Mouse (Mus musculus) liver, adult 2 months (tissue): Measurements from ENCODE around the gene Tpm3. TPM values are rescaled to one million over a fixed set of nuclear protein-coding genes. Genes with fewer than 3 reads are reported as not detected.

Experiments used
- DNase-seq: peaks from one replicate; pipeline ENCODE4 v3.0.0-alpha.2; 2011; ENCODE audit warnings: low read depth, low spot score; ENCODE audit errors: extremely low read depth
- H3K27ac ChIP-seq: fragments of 200-500 bp; replicated peaks from 2 replicates; pipeline ENCODE4 v1.5.1; 2012; ENCODE audit warnings: low read depth, mild to moderate bottlenecking, control low read depth, inconsistent platforms, low read length; ENCODE audit not compliant: insufficient read depth
- H3K27me3 ChIP-seq: fragments of 200-500 bp; 2 replicates; pipeline ENCODE4 v1.6.1; 2012; ENCODE audit warnings: mild to moderate bottlenecking, moderate library complexity, low read length, inconsistent platforms; ENCODE audit not compliant: control insufficient read depth, insufficient read depth
- H3K36me3 ChIP-seq: fragments of 200-500 bp; 2 replicates; pipeline ENCODE4 v1.6.1; 2012; ENCODE audit warnings: low read length, inconsistent platforms; ENCODE audit not compliant: control insufficient read depth, insufficient read depth
- H3K4me1 ChIP-seq: fragments of 200-500 bp; 2 replicates; pipeline ENCODE4 v1.6.1; 2011; ENCODE audit warnings: low read length; ENCODE audit not compliant: control insufficient read depth, insufficient read depth
- H3K4me3 ChIP-seq: fragments of 200-500 bp; 2 replicates; pipeline ENCODE4 v1.5.1; 2011; ENCODE audit warnings: low read depth, mild to moderate bottlenecking, control low read depth, low read length, moderate library complexity; ENCODE audit not compliant: insufficient read depth
- H3K79me2 ChIP-seq: fragments of 200-500 bp; 2 replicates; pipeline ENCODE4 v1.6.1; 2012; ENCODE audit warnings: inconsistent platforms, mild to moderate bottlenecking, low read length, moderate library complexity; ENCODE audit not compliant: control insufficient read depth, insufficient read depth
- H3K9ac ChIP-seq: fragments of 200-500 bp; 2 replicates; pipeline ENCODE4 v1.6.1; 2012; ENCODE audit warnings: low read depth, mild to moderate bottlenecking, control low read depth, inconsistent platforms, low read length
- CTCF ChIP-seq: fragments of 200-500 bp; IDR thresholded peaks from 2 replicates; pipeline ENCODE4 v1.5.1; 2011; ENCODE audit warnings: low read depth, low read length, control low read depth
- POLR2A ChIP-seq: fragments of 200-500 bp; IDR thresholded peaks from 2 replicates; pipeline ENCODE4 v1.6.1; 2011; ENCODE audit warnings: low read length, control low read depth; ENCODE audit not compliant: insufficient read depth; ENCODE audit errors: extremely low read depth
- WGBS: fragments of 180-500 bp; shearing (Covaris S2); methylation state at CpG from one replicate; pipeline ENCODE4 v1.1.7; 2018; 5-methylcytosine and 5-hydroxymethylcytosine counted together
- polyA plus RNA-seq: library from polyadenylated mRNA; depleted of rRNA; stranded (reverse); fragments of >200 nt; gene quantifications from 2 replicates; pipeline ENCODE4 v1.2.3, GENCODE M21; 2012
- total RNA-seq: library from RNA; depleted of rRNA; stranded (reverse); fragments of >200 nt; gene quantifications from 2 replicates; pipeline ENCODE4 v1.2.3, GENCODE M21; 2014

The Tpm3 gene
- total and polyA plus RNA-seq, 2 experiments, result 43.0 to 53.4 TPM

DNA sequence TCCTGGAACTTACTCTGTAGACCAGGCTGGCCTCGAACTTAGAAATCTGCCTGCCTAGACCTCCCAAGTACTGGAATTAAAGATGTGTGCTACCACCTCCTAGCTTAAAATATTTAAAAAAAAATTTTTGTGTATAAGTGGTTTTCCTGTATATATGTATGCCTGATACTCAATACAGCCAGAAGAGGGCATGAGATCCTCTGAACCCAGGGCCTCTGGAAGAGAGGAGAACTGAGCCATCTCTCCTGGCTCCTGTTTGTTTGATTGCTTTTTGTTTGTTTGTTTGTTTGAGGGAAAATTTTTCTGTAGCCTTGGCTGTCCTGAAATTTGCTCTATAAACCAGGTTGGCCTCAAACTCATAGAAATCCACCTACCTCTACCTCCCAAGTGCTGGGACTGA, 60.9 kb downstream of the Tpm3 start:
- WGBS, result 100% methylated on average over 1 of the region's 1 CpGs
- no peak overlapping the region for H3K9ac ChIP-seq
- peaks cover 3% of the 10 kb centered on the region; the same call in 1 of the 2 replicates for H3K4me1 ChIP-seq
- H3K27ac ChIP-seq, result no peak overlapping the region
- no peak for DNase-seq
- no peaks in the 10 kb centered on the region for H3K79me2 ChIP-seq
- no peaks in the 10 kb centered on the region for H3K36me3 ChIP-seq
- no peak for TF ChIP-seq CTCF
- TF ChIP-seq POLR2A, result no peak
- no peak overlapping the region for H3K4me3 ChIP-seq
- H3K27me3 ChIP-seq, result no peaks in the 10 kb centered on the region

DNA sequence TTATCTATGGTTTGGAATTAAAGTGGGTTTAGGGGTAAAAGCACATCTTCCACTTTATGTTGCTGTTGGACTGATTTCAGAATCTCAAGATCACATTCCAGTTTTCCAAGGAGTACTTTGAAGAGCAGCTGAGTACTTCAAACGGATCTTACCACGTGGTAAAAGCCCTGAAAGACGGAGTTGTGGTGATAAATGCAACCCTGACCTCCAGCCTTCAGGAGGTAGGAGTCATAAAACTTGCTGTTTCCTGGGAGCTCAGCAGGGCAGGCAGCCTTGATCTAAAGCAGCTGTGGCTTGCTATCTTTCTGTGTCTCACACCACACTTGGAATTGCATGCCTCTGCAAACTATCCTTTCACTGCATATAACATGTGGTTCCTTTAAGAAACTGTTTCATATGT, 62.0 kb downstream of the Tpm3 start:
- no peak overlapping the region for H3K27ac ChIP-seq
- no peak overlapping the region for H3K9ac ChIP-seq
- 73% methylated on average over 3 of the region's 3 CpGs for WGBS
- no peak overlapping the region for H3K4me3 ChIP-seq
- H3K36me3 ChIP-seq, result no peaks in the 10 kb centered on the region
- H3K27me3 ChIP-seq, result no peaks in the 10 kb centered on the region
- peaks cover 3% of the 10 kb centered on the region; the same call in 1 of the 2 replicates for H3K4me1 ChIP-seq
- no peak for DNase-seq
- TF ChIP-seq POLR2A (no peak), CTCF (no peak)
- H3K79me2 ChIP-seq, result no peaks in the 10 kb centered on the region

GRCm38 (mm10) chr3:90134993-90135392, 62.5 kb downstream of the Tpm3 start:
- H3K27me3 ChIP-seq, result no peaks in the 10 kb centered on the region
- peak; percentile 71 for DNase-seq
- no peaks in the 10 kb centered on the region for H3K36me3 ChIP-seq
- no peak overlapping the region for H3K9ac ChIP-seq
- peaks cover 3% of the 10 kb centered on the region; the same call in 1 of the 2 replicates for H3K4me1 ChIP-seq
- no peak overlapping the region for H3K27ac ChIP-seq
- no peak overlapping the region for H3K4me3 ChIP-seq
- WGBS, result 16% methylated on average over 5 of the region's 5 CpGs
- TF ChIP-seq CTCF, result no peak
- TF ChIP-seq POLR2A, result no peak
- no peaks in the 10 kb centered on the region for H3K79me2 ChIP-seq

GRCm38 (mm10) chr3:90136660-90137059, 64.2 kb downstream of the Tpm3 start:
- H3K4me1 ChIP-seq, result peaks cover 3% of the 10 kb centered on the region; the same call in 1 of the 2 replicates
- 61% methylated on average over 13 of the region's 13 CpGs for WGBS
- no peak overlapping the region for H3K4me3 ChIP-seq
- no peaks in the 10 kb centered on the region for H3K36me3 ChIP-seq
- H3K79me2 ChIP-seq, result no peaks in the 10 kb centered on the region
- H3K27ac ChIP-seq, result no peak overlapping the region
- no peak for DNase-seq
- TF ChIP-seq CTCF, result no peak
- TF ChIP-seq POLR2A, result no peak
- no peaks in the 10 kb centered on the region for H3K27me3 ChIP-seq
- H3K9ac ChIP-seq, result no peak overlapping the region

GRCm38 (mm10) chr3:90137606-90138005, 65.2 kb downstream of the Tpm3 start:
- H3K27me3 ChIP-seq, result no peaks in the 10 kb centered on the region
- H3K79me2 ChIP-seq, result no peaks in the 10 kb centered on the region
- no peak for DNase-seq
- no peak overlapping the region for H3K4me3 ChIP-seq
- TF ChIP-seq POLR2A (no peak), CTCF (no peak)
- no peaks in the 10 kb centered on the region for H3K36me3 ChIP-seq
- H3K27ac ChIP-seq, result no peak overlapping the region
- WGBS, result no CpG with 5 or more reads among the region's 1 CpGs
- H3K9ac ChIP-seq, result no peak overlapping the region
- H3K4me1 ChIP-seq, result peaks cover 3% of the 10 kb centered on the region; the same call in 1 of the 2 replicates

GRCm38 (mm10) chr3:90139962-90140361, 67.5 kb downstream of the Tpm3 start:
- no peaks in the 10 kb centered on the region for H3K27me3 ChIP-seq
- no peak overlapping the region for H3K9ac ChIP-seq
- 91% methylated on average over 3 of the region's 3 CpGs for WGBS
- no peak overlapping the region for H3K27ac ChIP-seq
- no peak overlapping the region for H3K4me3 ChIP-seq
- H3K79me2 ChIP-seq, result no peaks in the 10 kb centered on the region
- TF ChIP-seq POLR2A (no peak), CTCF (no peak)
- no peaks in the 10 kb centered on the region for H3K36me3 ChIP-seq
- DNase-seq, result no peak
- no peaks in the 10 kb centered on the region for H3K4me1 ChIP-seq
